Mouse (Mus musculus): ENCODE measurements at regions not wholly inside any gene's neighbourhood (a gene's known extent, or its start where the extent isn't known, plus 50 kb on each side); places are given as distances from the start of the nearest gene placed in this dataset.

GRCm38 (mm10) chr4:124028061-124028460 lies 110.2 kb upstream of the 4930535I16Rik start:
- TF ChIP-seq POLR2A (IDR thresholded peaks at IDR 0.05; ENCODE audit: insufficient read depth, low read length) (no peak), CTCF (IDR thresholded peaks at IDR 0.05; ENCODE audit: low read depth, low read length) (no peak), EP300 (IDR thresholded peaks at IDR 0.05; ENCODE audit: insufficient read depth, low read depth, low read length) (no peak)

GRCm38 (mm10) chr4:124016401-124016800 lies 98.6 kb upstream of the 4930535I16Rik start:
- no peak for TF ChIP-seq POLR2A (IDR thresholded peaks at IDR 0.05; ENCODE audit: insufficient read depth, low read length)
- no peak for TF ChIP-seq EP300 (IDR thresholded peaks at IDR 0.05; ENCODE audit: insufficient read depth, low read depth, low read length)
- TF ChIP-seq CTCF (IDR thresholded peaks at IDR 0.05; ENCODE audit: low read depth, low read length): no peak

More at GRCm38 (mm10) chr4:124028061-124028460, 110.2 kb upstream of the 4930535I16Rik start:
- H3K4me1 ChIP-seq (ENCODE audit: control insufficient read depth, insufficient read depth, low read length): no peaks in the 10 kb centered on the region
- no peaks in the 10 kb centered on the region for H3K9me3 ChIP-seq (replicated peaks; ENCODE audit: control insufficient read depth, insufficient read depth, low read length, poor library complexity, severe bottlenecking)
- no peak overlapping the region for H3K27ac ChIP-seq (ENCODE audit: insufficient read depth, low read length)
- H3K9ac ChIP-seq (ENCODE audit: low read depth, poor library complexity, severe bottlenecking): no peak overlapping the region
- H3K4me3 ChIP-seq (ENCODE audit: low read depth, low read length): no peak overlapping the region
- H3K27me3 ChIP-seq (ENCODE audit: control insufficient read depth, insufficient read depth, low read length, poor library complexity, severe bottlenecking): no peaks in the 10 kb centered on the region
- H3K36me3 ChIP-seq (ENCODE audit: control insufficient read depth, insufficient read depth, low read length, poor library complexity, severe bottlenecking): no peaks in the 10 kb centered on the region

GRCm38 (mm10) chr4:124015323-124015722 lies 97.5 kb upstream of the 4930535I16Rik start:
- no peaks in the 10 kb centered on the region for H3K27me3 ChIP-seq (ENCODE audit: control insufficient read depth, insufficient read depth, low read length, poor library complexity, severe bottlenecking)
- no peak overlapping the region for H3K27ac ChIP-seq (ENCODE audit: insufficient read depth, low read length)
- TF ChIP-seq POLR2A (IDR thresholded peaks at IDR 0.05; ENCODE audit: insufficient read depth, low read length): no peak
- TF ChIP-seq EP300 (IDR thresholded peaks at IDR 0.05; ENCODE audit: insufficient read depth, low read depth, low read length): no peak
- TF ChIP-seq CTCF (IDR thresholded peaks at IDR 0.05; ENCODE audit: low read depth, low read length): no peak
- no peaks in the 10 kb centered on the region for H3K9me3 ChIP-seq (replicated peaks; ENCODE audit: control insufficient read depth, insufficient read depth, low read length, poor library complexity, severe bottlenecking)
- no peaks in the 10 kb centered on the region for H3K36me3 ChIP-seq (ENCODE audit: control insufficient read depth, insufficient read depth, low read length, poor library complexity, severe bottlenecking)
- no peak overlapping the region for H3K9ac ChIP-seq (ENCODE audit: low read depth, poor library complexity, severe bottlenecking)
- H3K4me3 ChIP-seq (ENCODE audit: low read depth, low read length): no peak overlapping the region
- H3K4me1 ChIP-seq (ENCODE audit: control insufficient read depth, insufficient read depth, low read length): no peaks in the 10 kb centered on the region

More at GRCm38 (mm10) chr4:124016401-124016800, 98.6 kb upstream of the 4930535I16Rik start:
- H3K27ac ChIP-seq (ENCODE audit: insufficient read depth, low read length): no peak overlapping the region
- H3K4me3 ChIP-seq (ENCODE audit: low read depth, low read length): no peak overlapping the region
- no peaks in the 10 kb centered on the region for H3K9me3 ChIP-seq (replicated peaks; ENCODE audit: control insufficient read depth, insufficient read depth, low read length, poor library complexity, severe bottlenecking)
- no peak overlapping the region for H3K9ac ChIP-seq (ENCODE audit: low read depth, poor library complexity, severe bottlenecking)
- H3K27me3 ChIP-seq (ENCODE audit: control insufficient read depth, insufficient read depth, low read length, poor library complexity, severe bottlenecking): no peaks in the 10 kb centered on the region
- no peaks in the 10 kb centered on the region for H3K36me3 ChIP-seq (ENCODE audit: control insufficient read depth, insufficient read depth, low read length, poor library complexity, severe bottlenecking)
- H3K4me1 ChIP-seq (ENCODE audit: control insufficient read depth, insufficient read depth, low read length): no peaks in the 10 kb centered on the region

GRCm38 (mm10) chr4:124012406-124012805 lies 94.6 kb upstream of the 4930535I16Rik start:
- Histone ChIP-seq H3K9me3 (replicated peaks; ENCODE audit: control insufficient read depth, insufficient read depth, low read length, poor library complexity, severe bottlenecking) (no peaks in the 10 kb centered on the region), H3K4me1 (ENCODE audit: control insufficient read depth, insufficient read depth, low read length) (no peaks in the 10 kb centered on the region), H3K27ac (ENCODE audit: insufficient read depth, low read length) (no peak overlapping the region), H3K36me3 (ENCODE audit: control insufficient read depth, insufficient read depth, low read length, poor library complexity, severe bottlenecking) (no peaks in the 10 kb centered on the region), H3K4me3 (ENCODE audit: low read depth, low read length) (no peak overlapping the region), H3K9ac (ENCODE audit: low read depth, poor library complexity, severe bottlenecking) (no peak overlapping the region), H3K27me3 (ENCODE audit: control insufficient read depth, insufficient read depth, low read length, poor library complexity, severe bottlenecking) (no peaks in the 10 kb centered on the region)
- TF ChIP-seq POLR2A (IDR thresholded peaks at IDR 0.05; ENCODE audit: insufficient read depth, low read length) (no peak), CTCF (IDR thresholded peaks at IDR 0.05; ENCODE audit: low read depth, low read length) (no peak), EP300 (IDR thresholded peaks at IDR 0.05; ENCODE audit: insufficient read depth, low read depth, low read length) (no peak)

- Histone ChIP-seq H3K9me3 (replicated peaks; ENCODE audit: control insufficient read depth, insufficient read depth, low read length, poor library complexity, severe bottlenecking) (no peaks in the 10 kb centered on the region), H3K27me3 (ENCODE audit: control insufficient read depth, insufficient read depth, low read length, poor library complexity, severe bottlenecking) (no peaks in the 10 kb centered on the region), H3K4me3 (ENCODE audit: low read depth, low read length) (no peak overlapping the region), H3K36me3 (ENCODE audit: control insufficient read depth, insufficient read depth, low read length, poor library complexity, severe bottlenecking) (no peaks in the 10 kb centered on the region), H3K27ac (ENCODE audit: insufficient read depth, low read length) (no peak overlapping the region), H3K9ac (ENCODE audit: low read depth, poor library complexity, severe bottlenecking) (no peak overlapping the region), H3K4me1 (ENCODE audit: control insufficient read depth, insufficient read depth, low read length) (no peaks in the 10 kb centered on the region)
- TF ChIP-seq POLR2A (IDR thresholded peaks at IDR 0.05; ENCODE audit: insufficient read depth, low read length) (no peak), EP300 (IDR thresholded peaks at IDR 0.05; ENCODE audit: insufficient read depth, low read depth, low read length) (no peak), CTCF (IDR thresholded peaks at IDR 0.05; ENCODE audit: low read depth, low read length) (no peak)
Measured at GRCm38 (mm10) chr4:124008725-124009124, 90.9 kb upstream of the 4930535I16Rik start.

- Histone ChIP-seq H3K9ac (ENCODE audit: low read depth, poor library complexity, severe bottlenecking) (no peak overlapping the region), H3K4me1 (ENCODE audit: control insufficient read depth, insufficient read depth, low read length) (no peaks in the 10 kb centered on the region), H3K27me3 (ENCODE audit: control insufficient read depth, insufficient read depth, low read length, poor library complexity, severe bottlenecking) (no peaks in the 10 kb centered on the region), H3K27ac (ENCODE audit: insufficient read depth, low read length) (no peak overlapping the region), H3K4me3 (ENCODE audit: low read depth, low read length) (no peak overlapping the region), H3K9me3 (replicated peaks; ENCODE audit: control insufficient read depth, insufficient read depth, low read length, poor library complexity, severe bottlenecking) (no peaks in the 10 kb centered on the region), H3K36me3 (ENCODE audit: control insufficient read depth, insufficient read depth, low read length, poor library complexity, severe bottlenecking) (no peaks in the 10 kb centered on the region)
- no peak for TF ChIP-seq CTCF (IDR thresholded peaks at IDR 0.05; ENCODE audit: low read depth, low read length)
Measured at GRCm38 (mm10) chr4:124005626-124006315, 87.9 kb upstream of the 4930535I16Rik start.

Measured in ES-Bruce4 (cell line).